Mouse (Mus musculus): Measurements from ENCODE around the gene Cfap65. TPM values are rescaled to one million over a fixed set of nuclear protein-coding genes. Genes with fewer than 3 reads are reported as not detected.

Cfap65 gene
- polyA plus RNA-seq, 1 experiment from 2014 or later, result 1.4 TPM

DNA sequence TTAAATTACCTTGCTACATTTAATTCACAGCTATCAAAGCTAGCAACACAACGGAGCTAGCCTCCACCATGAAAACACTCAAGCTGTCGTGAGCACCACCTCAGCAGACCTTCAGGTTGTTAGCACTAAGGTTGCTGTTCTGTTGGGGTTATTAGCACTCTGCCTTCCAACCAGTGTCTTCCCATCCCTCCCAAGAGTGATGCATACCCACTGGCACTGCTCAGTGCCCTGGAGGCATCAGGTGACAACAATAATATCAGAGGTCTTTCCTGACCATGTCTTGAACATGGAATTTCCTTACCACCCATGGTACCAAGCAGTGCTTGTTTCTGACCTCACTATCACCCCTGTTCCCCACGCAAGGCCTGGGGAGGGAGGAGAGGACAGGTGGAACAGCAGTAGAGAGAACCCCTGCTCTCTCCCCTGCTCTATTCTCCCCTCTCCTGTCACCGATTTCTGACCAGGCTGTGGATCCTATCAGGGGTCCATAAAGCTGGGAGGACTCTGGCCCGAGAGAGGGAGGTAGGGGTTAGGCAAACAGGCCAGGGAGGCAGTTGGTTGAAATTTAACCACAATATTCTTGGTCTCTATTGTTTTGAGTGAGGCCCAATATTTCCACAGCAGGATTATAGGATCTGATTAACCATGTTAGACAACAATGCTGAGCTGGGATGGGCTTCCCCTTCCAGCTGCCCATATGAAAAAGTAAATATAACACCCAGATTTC lies 26.9 kb upstream of the Cfap65 start:
- Histone ChIP-seq H3K4me2 (ENCODE audit: low read length) (no peak overlapping the region), H3K36me3 (ENCODE audit: control insufficient read depth, insufficient read depth, low read length) (no peaks in the 10 kb centered on the region), H3K4me3 (ENCODE audit: low read depth, low read length) (no peak overlapping the region), H3K9me3 (replicated peaks; ENCODE audit: control insufficient read depth, low read length, poor library complexity, severe bottlenecking) (no peaks in the 10 kb centered on the region), H3K4me1 (ENCODE audit: control insufficient read depth, insufficient read depth, low read length) (no peaks in the 10 kb centered on the region; the same call in 1 of the 2 replicates), H3K9ac (ENCODE audit: low read depth, low read length) (no peak overlapping the region), H3K27me3 (ENCODE audit: control insufficient read depth, insufficient read depth, low read depth, low read length) (no peaks in the 10 kb centered on the region), H3K27ac (ENCODE audit: low read length) (no peak overlapping the region)
- ATAC-seq, result no peak
- WGBS, result 81% methylated on average over 5 of the region's 5 CpGs

DNA sequence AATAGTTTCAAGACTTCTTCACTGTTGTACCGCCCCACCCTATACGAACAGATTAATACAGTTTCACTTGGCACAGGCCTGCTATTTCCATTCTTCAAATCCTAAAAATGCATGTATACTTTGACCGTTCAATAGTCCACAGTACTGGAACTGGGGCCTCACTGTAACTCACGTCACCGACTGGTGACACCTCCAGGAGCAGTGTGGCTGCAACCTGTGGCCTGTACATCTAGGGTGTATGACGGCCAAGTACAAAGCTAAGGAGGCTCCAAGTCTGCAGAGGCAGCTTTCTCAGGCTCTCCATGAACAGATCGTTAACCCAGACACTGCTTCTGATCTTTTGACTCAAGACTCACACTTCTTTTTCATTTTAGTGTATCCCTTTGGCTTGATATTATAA lies 26.3 kb upstream of the Cfap65 start:
- Histone ChIP-seq H3K9me3 (replicated peaks; ENCODE audit: control insufficient read depth, low read length, poor library complexity, severe bottlenecking) (no peaks in the 10 kb centered on the region), H3K4me3 (ENCODE audit: low read depth, low read length) (no peak overlapping the region), H3K4me2 (ENCODE audit: low read length) (no peak overlapping the region), H3K9ac (ENCODE audit: low read depth, low read length) (no peak overlapping the region), H3K27ac (ENCODE audit: low read length) (no peak overlapping the region), H3K36me3 (ENCODE audit: control insufficient read depth, insufficient read depth, low read length) (no peaks in the 10 kb centered on the region), H3K4me1 (ENCODE audit: control insufficient read depth, insufficient read depth, low read length) (no peaks in the 10 kb centered on the region; the same call in 1 of the 2 replicates), H3K27me3 (ENCODE audit: control insufficient read depth, insufficient read depth, low read depth, low read length) (no peaks in the 10 kb centered on the region; the same call in 1 of the 2 replicates)
- ATAC-seq, result no peak
- WGBS, result 90% methylated on average over 7 of the region's 7 CpGs

DNA sequence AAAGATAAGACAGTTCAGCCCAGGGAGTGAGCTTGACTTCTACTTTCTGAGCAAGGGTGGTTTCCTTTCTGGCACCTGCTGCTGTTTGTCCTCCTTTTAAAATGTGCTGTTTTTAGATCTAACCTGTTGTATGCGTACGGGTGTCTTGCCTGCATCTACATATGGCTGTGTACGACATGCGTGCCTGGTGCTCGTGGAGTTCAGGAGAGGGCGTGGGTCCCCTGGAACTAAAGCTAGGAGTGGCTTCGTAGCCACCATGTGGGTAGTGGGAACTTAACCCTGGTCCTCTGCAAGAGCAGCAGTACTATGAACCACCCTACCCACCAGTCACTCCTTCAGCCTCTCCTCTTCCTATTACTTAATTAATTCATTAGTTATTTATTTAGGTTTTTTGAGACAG lies 24.7 kb upstream of the Cfap65 start:
- no peak for ATAC-seq
- H3K4me2 ChIP-seq (ENCODE audit: low read length), result no peak overlapping the region
- H3K4me1 ChIP-seq (ENCODE audit: control insufficient read depth, insufficient read depth, low read length), result no peaks in the 10 kb centered on the region; the same call in 1 of the 2 replicates
- 91% methylated on average over 7 of the region's 7 CpGs for WGBS
- H3K27ac ChIP-seq (ENCODE audit: low read length), result no peak overlapping the region
- H3K9ac ChIP-seq (ENCODE audit: low read depth, low read length), result no peak overlapping the region
- peaks cover 7% of the 10 kb centered on the region for H3K27me3 ChIP-seq (ENCODE audit: control insufficient read depth, insufficient read depth, low read depth, low read length)
- H3K9me3 ChIP-seq (replicated peaks; ENCODE audit: control insufficient read depth, low read length, poor library complexity, severe bottlenecking), result no peaks in the 10 kb centered on the region
- no peaks in the 10 kb centered on the region for H3K36me3 ChIP-seq (ENCODE audit: control insufficient read depth, insufficient read depth, low read length)
- H3K4me3 ChIP-seq (ENCODE audit: low read depth, low read length), result no peak overlapping the region

DNA sequence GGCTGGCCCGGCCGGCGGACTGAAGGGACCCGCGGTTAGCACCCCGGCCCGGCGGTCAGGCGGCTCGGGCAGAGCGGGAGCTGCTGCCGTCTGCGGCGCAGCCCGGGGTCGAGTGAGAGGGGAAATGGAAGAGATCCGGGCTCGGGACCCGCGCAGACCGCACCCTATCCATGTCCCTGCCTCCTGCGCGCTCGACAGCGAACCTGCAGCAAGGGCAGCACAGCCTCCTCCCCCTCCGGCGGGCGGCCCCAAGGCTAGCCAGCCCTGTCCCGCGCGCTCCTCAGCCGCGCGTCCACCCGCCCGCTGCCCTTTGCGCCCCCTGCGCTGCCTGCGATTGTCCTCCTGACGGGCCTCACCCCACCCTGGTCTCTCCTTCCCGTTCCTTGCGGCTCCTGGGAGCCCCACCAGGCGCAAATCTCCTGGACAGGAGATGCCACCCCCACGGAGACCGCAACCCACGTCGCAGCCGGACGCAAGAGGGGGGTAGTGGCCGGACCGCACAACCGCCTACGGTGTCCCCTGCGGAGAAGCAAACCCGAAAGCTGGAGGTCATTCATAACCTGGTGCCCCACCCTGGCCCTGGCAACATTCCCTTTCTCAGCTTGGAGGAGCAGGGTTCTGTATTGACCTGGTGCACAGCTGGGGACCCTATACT lies 16.3 kb upstream of the Cfap65 start, which contains the start of gene Ihh:
Gene Ihh (minus strand): TSS at position 117 of the 655 bp plus-strand sequence.
- Histone ChIP-seq H3K4me2 (ENCODE audit: low read length) (peak within 1 kb of the TSS; percentile 63), H3K4me1 (ENCODE audit: control insufficient read depth, insufficient read depth, low read length) (peaks cover 34% of the 10 kb centered on the region), H3K27me3 (ENCODE audit: control insufficient read depth, insufficient read depth, low read depth, low read length) (peaks cover 79% of the 10 kb centered on the region), H3K36me3 (ENCODE audit: control insufficient read depth, insufficient read depth, low read length) (no peaks in the 10 kb centered on the region), H3K9me3 (replicated peaks; ENCODE audit: control insufficient read depth, low read length, poor library complexity, severe bottlenecking) (no peaks in the 10 kb centered on the region), H3K27ac (ENCODE audit: low read length) (no peak within 1 kb of the TSS), H3K4me3 (ENCODE audit: low read depth, low read length) (peak within 1 kb of the TSS; percentile 38), H3K9ac (ENCODE audit: low read depth, low read length) (peak within 1 kb of the TSS; percentile 49)
- WGBS, result 2% methylated on average over 32 of the region's 55 CpGs
- ATAC-seq, result peak; percentile 9; the same call in 1 of the 2 replicates

DNA sequence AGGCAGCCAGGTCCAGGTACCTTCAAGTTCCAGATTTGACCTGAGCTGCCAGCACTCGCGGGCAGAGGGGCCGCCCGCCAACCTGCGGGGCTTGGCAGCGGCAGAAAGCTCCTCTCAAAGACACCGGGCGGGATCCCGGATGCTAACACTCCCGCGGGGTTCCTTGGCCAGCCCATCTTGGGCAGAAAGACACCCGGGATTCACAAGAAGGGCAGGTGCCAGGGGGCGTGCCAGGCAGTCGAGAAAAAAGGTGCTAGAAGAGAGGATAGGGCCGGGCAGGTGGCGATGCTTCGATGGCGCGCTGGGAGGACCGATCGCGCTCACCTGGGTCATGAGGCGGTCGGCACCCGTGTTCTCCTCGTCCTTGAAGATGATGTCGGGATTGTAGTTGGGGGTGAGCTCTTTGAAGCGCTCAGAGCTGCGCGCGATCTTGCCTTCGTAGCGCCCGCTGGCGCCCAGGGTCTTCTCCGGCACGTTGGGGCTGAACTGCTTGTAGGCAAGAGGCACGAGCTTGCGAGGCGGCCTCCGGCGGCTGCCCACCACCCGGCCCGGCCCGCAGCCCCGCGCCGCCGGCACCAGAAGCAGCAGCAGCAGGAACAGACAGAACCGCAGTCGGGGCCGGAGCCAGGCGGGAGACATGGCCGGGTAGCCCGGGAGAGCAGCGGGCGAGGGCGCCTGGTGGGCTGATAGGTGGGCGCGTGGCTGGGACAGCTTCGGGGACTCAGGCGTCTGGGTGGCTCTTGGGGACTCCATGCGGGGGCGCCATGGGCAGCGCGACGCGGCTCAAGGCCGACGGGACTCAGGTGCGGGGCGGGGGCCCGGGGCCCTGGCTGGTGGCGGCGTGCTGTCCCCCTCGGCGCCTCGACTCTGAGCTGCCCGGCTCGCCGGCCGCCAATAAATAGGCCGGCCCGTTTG lies 15.4 kb upstream of the Cfap65 start:
- H3K4me3 ChIP-seq (ENCODE audit: low read depth, low read length), result peak overlapping the region; percentile 38
- no peak overlapping the region for H3K27ac ChIP-seq (ENCODE audit: low read length)
- 3% methylated on average over 74 of the region's 84 CpGs for WGBS
- peaks cover 34% of the 10 kb centered on the region for H3K4me1 ChIP-seq (ENCODE audit: control insufficient read depth, insufficient read depth, low read length)
- peak overlapping the region; percentile 49 for H3K9ac ChIP-seq (ENCODE audit: low read depth, low read length)
- peaks cover 83% of the 10 kb centered on the region for H3K27me3 ChIP-seq (ENCODE audit: control insufficient read depth, insufficient read depth, low read depth, low read length)
- no peaks in the 10 kb centered on the region for H3K9me3 ChIP-seq (replicated peaks; ENCODE audit: control insufficient read depth, low read length, poor library complexity, severe bottlenecking)
- H3K4me2 ChIP-seq (ENCODE audit: low read length), result peak overlapping the region; percentile 63
- 0 out of 2 replicates have a peak, but pooled peaks have one; percentile 33 for ATAC-seq
- no peaks in the 10 kb centered on the region for H3K36me3 ChIP-seq (ENCODE audit: control insufficient read depth, insufficient read depth, low read length)

DNA sequence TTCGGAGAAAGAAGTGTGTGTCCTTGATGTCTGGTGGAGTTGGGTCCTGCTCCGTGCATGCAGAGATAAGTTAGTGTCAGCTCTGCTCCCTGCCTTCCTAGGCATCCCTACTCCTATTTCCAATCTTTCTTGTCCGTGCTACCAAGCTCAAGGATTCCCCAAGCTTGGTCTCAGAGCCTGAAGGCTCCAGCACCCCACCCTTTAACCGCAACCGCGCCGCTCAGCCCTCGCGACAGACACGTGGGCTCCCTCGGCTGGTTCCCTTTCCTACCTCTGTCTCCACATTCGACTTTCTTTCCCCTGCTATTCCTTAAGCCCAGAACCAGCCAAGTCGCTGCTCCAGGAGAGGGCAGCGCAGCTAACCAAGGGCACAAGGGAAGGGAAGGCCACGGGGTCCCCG lies 14.7 kb upstream of the Cfap65 start:
- no peak for ATAC-seq
- H3K4me3 ChIP-seq (ENCODE audit: low read depth, low read length), result peak overlapping the region; percentile 38
- no peak overlapping the region for H3K27ac ChIP-seq (ENCODE audit: low read length)
- H3K27me3 ChIP-seq (ENCODE audit: control insufficient read depth, insufficient read depth, low read depth, low read length), result peaks cover 83% of the 10 kb centered on the region
- H3K4me2 ChIP-seq (ENCODE audit: low read length), result no peak overlapping the region; the same call in 1 of the 2 replicates
- H3K4me1 ChIP-seq (ENCODE audit: control insufficient read depth, insufficient read depth, low read length), result peaks cover 34% of the 10 kb centered on the region
- no peaks in the 10 kb centered on the region for H3K36me3 ChIP-seq (ENCODE audit: control insufficient read depth, insufficient read depth, low read length)
- no peaks in the 10 kb centered on the region for H3K9me3 ChIP-seq (replicated peaks; ENCODE audit: control insufficient read depth, low read length, poor library complexity, severe bottlenecking)
- WGBS, result 2% methylated on average over 16 of the region's 16 CpGs
- no peak overlapping the region for H3K9ac ChIP-seq (ENCODE audit: low read depth, low read length)

DNA sequence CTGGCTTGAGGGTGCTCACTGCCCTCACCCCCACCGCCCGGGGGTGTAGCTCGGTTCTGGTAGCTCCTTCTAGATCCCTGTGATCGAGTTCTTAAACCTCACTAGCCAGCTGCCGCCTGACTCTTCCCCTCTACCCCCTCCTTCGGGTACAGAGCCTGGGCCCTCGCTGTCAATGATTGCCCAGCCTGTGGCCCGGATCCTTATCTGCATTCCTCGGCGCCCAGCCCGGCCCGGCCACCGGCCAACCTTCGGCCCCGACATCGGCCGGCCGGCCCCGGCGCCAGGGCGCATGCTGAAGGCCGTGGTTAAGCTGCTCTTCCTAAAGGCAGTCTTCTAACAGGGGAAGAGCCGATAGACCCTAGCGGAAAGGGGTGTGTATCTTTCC lies 14.3 kb upstream of the Cfap65 start:
- H3K9me3 ChIP-seq (replicated peaks; ENCODE audit: control insufficient read depth, low read length, poor library complexity, severe bottlenecking), result no peaks in the 10 kb centered on the region
- H3K27me3 ChIP-seq (ENCODE audit: control insufficient read depth, insufficient read depth, low read depth, low read length), result peaks cover 79% of the 10 kb centered on the region
- ATAC-seq, result no peak
- H3K4me2 ChIP-seq (ENCODE audit: low read length), result no peak overlapping the region; the same call in 1 of the 2 replicates
- WGBS, result 3% methylated on average over 24 of the region's 24 CpGs
- no peaks in the 10 kb centered on the region for H3K36me3 ChIP-seq (ENCODE audit: control insufficient read depth, insufficient read depth, low read length)
- H3K27ac ChIP-seq (ENCODE audit: low read length), result no peak overlapping the region
- peaks cover 34% of the 10 kb centered on the region for H3K4me1 ChIP-seq (ENCODE audit: control insufficient read depth, insufficient read depth, low read length)
- no peak overlapping the region for H3K4me3 ChIP-seq (ENCODE audit: low read depth, low read length)
- H3K9ac ChIP-seq (ENCODE audit: low read depth, low read length), result no peak overlapping the region

DNA sequence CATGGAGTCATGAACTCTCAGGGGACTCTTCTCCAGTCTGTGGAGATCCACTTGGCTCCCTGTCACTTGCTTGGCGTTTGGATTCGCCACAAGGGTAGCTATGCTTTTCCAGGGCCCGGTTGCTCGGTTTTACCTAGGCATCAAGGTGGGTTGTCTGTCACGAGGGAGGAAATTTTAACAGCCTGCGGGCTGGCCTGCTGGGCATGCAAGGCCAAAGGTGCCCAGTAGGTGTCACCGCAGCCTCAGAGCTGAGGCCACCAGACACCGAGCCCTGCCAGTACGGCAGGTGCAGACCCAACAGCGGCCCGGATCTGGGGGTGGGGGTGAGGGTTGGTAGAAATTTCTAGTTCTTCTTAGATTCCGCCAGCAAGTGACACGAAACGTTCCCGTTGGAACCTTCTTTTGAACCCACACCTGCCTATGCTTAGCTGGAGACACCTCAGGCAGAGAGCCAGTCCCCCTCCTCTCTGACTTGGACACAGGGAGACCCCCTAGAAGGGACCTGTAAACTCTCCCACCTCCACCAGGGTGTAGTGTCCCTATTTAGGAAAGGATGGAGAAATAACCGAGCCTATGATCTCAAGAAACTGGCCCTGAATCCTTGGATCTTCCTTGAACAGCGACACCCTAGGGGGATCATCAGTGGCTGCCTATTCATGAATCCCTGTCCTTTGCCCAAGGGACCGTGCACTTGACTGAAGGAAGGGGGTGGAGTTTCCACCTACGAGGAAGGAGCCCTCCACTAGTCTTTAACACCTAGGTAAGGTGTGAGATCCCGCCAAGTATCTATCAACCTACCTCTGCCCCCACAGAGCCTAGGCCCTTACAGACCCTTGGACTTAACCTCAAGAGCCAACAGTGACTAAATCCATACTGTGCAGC lies 13.6 kb upstream of the Cfap65 start:
- peak; percentile 68; the same call in 1 of the 2 replicates for ATAC-seq
- WGBS, result 3% methylated on average over 20 of the region's 20 CpGs
- Histone ChIP-seq H3K27ac (ENCODE audit: low read length) (no peak overlapping the region), H3K27me3 (ENCODE audit: control insufficient read depth, insufficient read depth, low read depth, low read length) (peaks cover 78% of the 10 kb centered on the region), H3K4me1 (ENCODE audit: control insufficient read depth, insufficient read depth, low read length) (peaks cover 34% of the 10 kb centered on the region), H3K9ac (ENCODE audit: low read depth, low read length) (no peak overlapping the region), H3K9me3 (replicated peaks; ENCODE audit: control insufficient read depth, low read length, poor library complexity, severe bottlenecking) (no peaks in the 10 kb centered on the region), H3K4me3 (ENCODE audit: low read depth, low read length) (no peak overlapping the region), H3K4me2 (ENCODE audit: low read length) (0 out of 2 replicates have a peak overlapping the region, but pooled peaks have one; percentile 31), H3K36me3 (ENCODE audit: control insufficient read depth, insufficient read depth, low read length) (no peaks in the 10 kb centered on the region)
